In genomic region chr9:68673221-68673620, GRCm38 (mm10) we compare ENCODE assay signal across 14 mouse cellular contexts. TPM values are rescaled to one million over a fixed set of nuclear protein-coding genes. Genes with fewer than 3 reads are reported as not detected.
DNase-seq lines count a peak whose midpoint lies in the region; TF ChIP-seq lines count a peak whose summit lies in the region.
"Had no signal": no experiment of that assay in that cellular context is flagged by ENCODE, and none has a peak within 500 bp of the region (broad histone marks: within the 10 kb centered on the region; RNA-seq: fewer than 3 reads in every experiment).

No protein-coding gene starts in this region.

- H3K79me2 ChIP-seq in liver, adult 2 months (ENCODE audit: control insufficient read depth, insufficient read depth, low read length): no peaks in the 10 kb centered on the region

- H3K27ac ChIP-seq in liver, adult 2 months (replicated peaks; ENCODE audit: insufficient read depth, low read depth, low read length): no peak overlapping the region
- H3K27ac ChIP-seq: forebrain, embryonic 13.5 days; heart, adult 2 months; hindbrain, embryonic 13.5 days had no signal

- no peak overlapping the region for H3K9ac ChIP-seq in liver, adult 2 months (ENCODE audit: low read depth, low read length)
- H3K9ac ChIP-seq: forebrain, embryonic 13.5 days; hindbrain, embryonic 13.5 days had no signal

- TF ChIP-seq POLR2A in liver, adult 2 months (IDR thresholded peaks at IDR 0.05; ENCODE audit: extremely low read depth, insufficient read depth, low read length): no peak
- no peak for TF ChIP-seq POLR2A in brain, embryonic 14.5 days (IDR thresholded peaks at IDR 0.05; ENCODE audit: borderline replicate concordance, extremely low read depth, insufficient read depth, insufficient read length, poor library complexity, severe bottlenecking)

- H3K36me3 ChIP-seq in liver, adult 2 months (ENCODE audit: control insufficient read depth, insufficient read depth, low read length): no peaks in the 10 kb centered on the region
- H3K36me3 ChIP-seq: forebrain, embryonic 10.5 days; hindbrain, embryonic 13.5 days had no signal

- WGBS in liver, adult 2 months: 21% methylated on average over 1 of the region's 1 CpGs

- no peak overlapping the region for H3K4me3 ChIP-seq in liver, adult 2 months (ENCODE audit: insufficient read depth, low read depth, low read length)
- H3K4me3 ChIP-seq: forebrain, embryonic 10.5 days; forebrain, embryonic 13.5 days; heart, adult 2 months; hindbrain, embryonic 13.5 days had no signal

- H3K4me1 ChIP-seq in liver, adult 2 months (ENCODE audit: control insufficient read depth, insufficient read depth, low read length): peaks cover 8% of the 10 kb centered on the region; the same call in 1 of the 2 replicates

- DNase-seq in adrenal gland, postnatal 10 days: peak; percentile 32
- DNase-seq in adrenal gland, postnatal 4 days (ENCODE audit: low spot score in 2 of 2): no peak
- peak; percentile 51 for DNase-seq in liver, adult 2 months (ENCODE audit: extremely low read depth, low read depth, low spot score)
- no peak for DNase-seq in liver
- DNase-seq in adrenal gland, postnatal 14 days: peak; percentile 53
- peak; percentile 36 for DNase-seq in brain, embryonic 14.5 days (ENCODE audit: low read depth)
- DNase-seq: cerebellum, adult 18-20 months; cerebellum, adult 9-10 months; gastrocnemius, postnatal 10 days; heart, adult 2 months had no signal

- H3K27me3 ChIP-seq in liver, adult 2 months (ENCODE audit: control insufficient read depth, insufficient read depth, low read length): no peaks in the 10 kb centered on the region
- H3K27me3 ChIP-seq: forebrain, embryonic 13.5 days; hindbrain, embryonic 13.5 days had no signal

- no peak for TF ChIP-seq CTCF in liver, adult 2 months (IDR thresholded peaks at IDR 0.05; ENCODE audit: low read depth, low read length)
- no peak for TF ChIP-seq CTCF in brain, embryonic 14.5 days (IDR thresholded peaks at IDR 0.05; ENCODE audit: borderline replicate concordance, extremely low read depth, insufficient read depth, insufficient read length)

RNA-seq across cellular contexts. Expression of gene Rora, which starts 19.6 kb away (rescaled TPM):
- 10 to 100 TPM; 44.1 to 60.6 TPM for total RNA-seq in adrenal gland, postnatal 10 days (2021)
- total RNA-seq in adrenal gland, postnatal 4 days (2021): 10 to 100 TPM; 94.6 to 95.7 TPM
- total RNA-seq in liver, adult 2 months (2014; rRNA removed): 30.8 and 38.0 TPM in 2 replicates
- 11.3 and 14.8 TPM in 2 replicates for polyA plus RNA-seq in liver, adult 2 months (2012; rRNA removed)
- 50.1 and 56.5 TPM in 2 replicates for total RNA-seq in adrenal gland, postnatal 14 days (2021)
- polyA plus RNA-seq in brain, embryonic 14.5 days (2012; rRNA removed): 5.5 and 11.7 TPM in 2 replicates
- total RNA-seq: MEL had no signal

Comparison
In these comparisons a context has a peak if more than half of its experiments do, and no peak if none do; other contexts are left out.
1. DNase-seq: peak in adrenal gland, postnatal 10 days (single experiment), liver, adult 2 months (single experiment), adrenal gland, postnatal 14 days (single experiment) and brain, embryonic 14.5 days (single experiment); none in adrenal gland, postnatal 4 days (0 of 2) and liver (single experiment).